Mouse (Mus musculus) testis, adult 2 months (tissue): ENCODE results near the gene Aldh1l1. TPM values are rescaled to one million over a fixed set of nuclear protein-coding genes. Genes with fewer than 3 reads are reported as not detected.
A peak's percentile ranks its signal among the peaks of the same experiment; 100 is the strongest.

ENCODE experiments used
- H3K27ac ChIP-seq: fragments of 200-500 bp; 2 replicates; pipeline ENCODE4 v1.5.1; 2012; ENCODE audit warnings: low read depth, low read length; ENCODE audit not compliant: control insufficient read depth, insufficient read depth
- H3K27me3 ChIP-seq: fragments of 200-500 bp; 2 replicates; pipeline ENCODE4 v1.6.1; 2012; ENCODE audit warnings: mild to moderate bottlenecking, low read length, moderate library complexity; ENCODE audit not compliant: control insufficient read depth, insufficient read depth
- H3K36me3 ChIP-seq: fragments of 200-500 bp; 2 replicates; pipeline ENCODE4 v1.6.1; 2012; ENCODE audit warnings: mild to moderate bottlenecking, low read length; ENCODE audit not compliant: control insufficient read depth, insufficient read depth
- H3K4me1 ChIP-seq: fragments of 200-500 bp; 2 replicates; pipeline ENCODE4 v1.6.1; 2012; ENCODE audit warnings: low read length; ENCODE audit not compliant: control insufficient read depth, insufficient read depth
- H3K4me3 ChIP-seq: fragments of 200-500 bp; 2 replicates; pipeline ENCODE4 v1.5.1; 2012; ENCODE audit warnings: low read depth, mild to moderate bottlenecking, low read length, moderate library complexity, mixed read lengths; ENCODE audit not compliant: control insufficient read depth
- CTCF ChIP-seq: fragments of 200-500 bp; IDR thresholded peaks from 2 replicates; pipeline ENCODE4 v1.5.1; 2012; ENCODE audit warnings: low read depth, mild to moderate bottlenecking, inconsistent platforms, low read length, moderate library complexity; ENCODE audit not compliant: control insufficient read depth, insufficient read depth, insufficient replicate concordance
- POLR2A ChIP-seq: fragments of 200-500 bp; IDR thresholded peaks from 2 replicates; pipeline ENCODE4 v1.6.1; 2012; ENCODE audit warnings: low read depth, mild to moderate bottlenecking, inconsistent platforms, low read length, moderate library complexity; ENCODE audit not compliant: control insufficient read depth
- polyA plus RNA-seq: library from polyadenylated mRNA; depleted of rRNA; stranded (reverse); fragments of >200 nt; gene quantifications from 2 replicates; pipeline ENCODE4 v1.2.3, GENCODE M21; 2012

Gene Aldh1l1
- polyA plus RNA-seq, 1 experiment, result 9.6 TPM

GRCm38 (mm10) chr6:90508197-90508624 is 22.0 kb downstream of the Aldh1l1 start:
- peak overlapping the region; percentile 62 for H3K27ac ChIP-seq

DNA sequence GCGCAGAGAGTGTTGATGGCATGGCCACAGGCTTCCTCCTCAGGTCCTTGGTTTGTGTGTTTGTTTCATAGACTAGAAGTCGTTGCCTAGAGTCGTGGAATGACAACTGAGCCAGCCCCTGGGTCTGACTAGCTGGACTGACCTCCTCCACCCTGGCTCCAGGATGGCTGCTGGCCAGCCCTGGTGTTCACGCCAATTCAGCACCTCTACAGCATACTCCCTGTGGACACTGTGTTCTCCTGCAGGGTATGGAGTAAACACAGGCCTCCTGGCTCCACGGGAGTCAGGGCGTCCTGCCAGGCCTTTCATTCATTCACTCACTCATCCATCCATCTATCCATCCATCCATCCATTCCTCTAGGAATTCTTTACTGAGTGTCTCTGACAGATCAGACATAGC is 22.9 kb downstream of the Aldh1l1 start:
- Histone ChIP-seq H3K27ac (peak overlapping the region; percentile 30; the same call in 1 of the 2 replicates), H3K36me3 (no peaks in the 10 kb centered on the region), H3K4me3 (no peak overlapping the region), H3K4me1 (peaks cover 6% of the 10 kb centered on the region), H3K27me3 (no peaks in the 10 kb centered on the region)
- no peak for TF ChIP-seq POLR2A
- TF ChIP-seq CTCF, result no peak

More at GRCm38 (mm10) chr6:90508197-90508624, 22.0 kb downstream of the Aldh1l1 start:
- TF ChIP-seq CTCF (no peak), POLR2A (no peak)
- no peaks in the 10 kb centered on the region for H3K36me3 ChIP-seq
- no peak overlapping the region for H3K4me3 ChIP-seq
- H3K4me1 ChIP-seq, result peaks cover 6% of the 10 kb centered on the region
- no peaks in the 10 kb centered on the region for H3K27me3 ChIP-seq

- H3K27ac ChIP-seq, result no peak overlapping the region
- peaks cover 6% of the 10 kb centered on the region for H3K4me1 ChIP-seq
- H3K4me3 ChIP-seq, result no peak overlapping the region
- H3K36me3 ChIP-seq, result no peaks in the 10 kb centered on the region
- H3K27me3 ChIP-seq, result no peaks in the 10 kb centered on the region
- no peak for TF ChIP-seq CTCF
- no peak for TF ChIP-seq POLR2A
These were observed 26.2 kb downstream of the Aldh1l1 start for GRCm38 (mm10) chr6:90512416-90512815.

DNA sequence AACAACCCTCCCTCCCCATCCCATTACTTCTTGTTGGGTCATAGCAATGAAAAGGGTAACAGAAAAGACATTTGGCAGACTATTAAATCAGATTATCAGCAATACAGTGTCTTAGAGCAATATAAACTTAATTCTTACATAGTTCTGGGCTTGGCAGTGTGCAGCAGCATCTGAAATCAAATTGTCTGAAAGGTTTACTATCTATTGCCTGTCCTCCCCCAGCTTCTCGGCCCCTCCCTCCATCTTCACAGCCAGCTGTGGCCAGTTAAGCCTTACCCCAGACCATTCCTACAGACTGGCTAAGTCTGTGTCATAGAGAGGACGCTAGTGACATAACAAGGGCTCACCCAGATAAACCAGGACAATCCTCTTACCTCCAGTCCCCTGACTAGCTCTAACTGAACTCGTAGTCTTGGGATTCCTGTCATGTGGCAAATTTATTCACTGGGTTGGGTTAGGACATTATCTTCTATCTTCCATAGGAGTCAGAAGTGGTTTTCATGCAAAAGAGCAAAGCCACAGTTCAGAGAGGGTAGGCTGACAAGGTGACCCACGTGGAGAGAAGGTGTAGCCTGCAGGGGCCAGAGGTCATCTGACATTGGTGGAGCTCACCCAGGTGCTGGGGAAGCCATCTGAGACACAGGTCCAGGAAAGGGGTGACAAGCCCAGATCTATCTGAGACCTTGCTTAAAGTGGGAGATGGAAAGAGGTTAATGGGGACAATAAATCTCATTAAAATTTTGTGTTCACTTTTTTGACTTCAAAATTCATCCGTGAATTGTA is 27.0 kb downstream of the Aldh1l1 start:
- H3K27ac ChIP-seq, result no peak overlapping the region
- no peak overlapping the region for H3K4me3 ChIP-seq
- no peak for TF ChIP-seq CTCF
- no peak for TF ChIP-seq POLR2A
- H3K4me1 ChIP-seq, result peaks cover 3% of the 10 kb centered on the region; the same call in 1 of the 2 replicates
- no peaks in the 10 kb centered on the region for H3K36me3 ChIP-seq
- H3K27me3 ChIP-seq, result no peaks in the 10 kb centered on the region

DNA sequence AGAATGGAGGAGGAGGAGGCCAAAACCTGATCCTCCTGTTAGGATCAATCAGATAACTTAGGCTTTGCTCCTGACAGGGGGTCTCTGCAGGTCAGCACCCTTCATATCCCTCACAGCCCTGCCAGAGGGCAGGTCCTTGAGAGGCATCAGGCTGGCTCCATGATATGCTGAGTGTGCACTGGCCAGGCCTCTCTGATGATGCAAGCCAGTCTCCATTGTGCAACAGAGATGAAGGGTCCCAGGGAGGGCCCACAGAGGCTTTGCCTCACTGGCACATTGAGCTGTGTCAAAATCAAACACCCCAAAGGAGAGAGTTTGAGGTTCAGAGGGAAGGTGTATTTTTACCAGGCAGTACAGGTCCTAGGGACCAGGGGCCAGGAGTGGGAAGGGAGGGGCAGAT is 28.1 kb downstream of the Aldh1l1 start:
- Histone ChIP-seq H3K36me3 (no peaks in the 10 kb centered on the region), H3K4me1 (no peaks in the 10 kb centered on the region), H3K27me3 (no peaks in the 10 kb centered on the region), H3K27ac (no peak overlapping the region), H3K4me3 (no peak overlapping the region)
- TF ChIP-seq POLR2A, result no peak
- no peak for TF ChIP-seq CTCF

GRCm38 (mm10) chr6:90514883-90515405 is 28.7 kb downstream of the Aldh1l1 start:
- H3K4me3 ChIP-seq, result no peak overlapping the region
- TF ChIP-seq CTCF, result peak; percentile 77
- TF ChIP-seq POLR2A, result no peak
- H3K4me1 ChIP-seq, result no peaks in the 10 kb centered on the region
- H3K36me3 ChIP-seq, result no peaks in the 10 kb centered on the region
- no peak overlapping the region for H3K27ac ChIP-seq
- no peaks in the 10 kb centered on the region for H3K27me3 ChIP-seq

DNA sequence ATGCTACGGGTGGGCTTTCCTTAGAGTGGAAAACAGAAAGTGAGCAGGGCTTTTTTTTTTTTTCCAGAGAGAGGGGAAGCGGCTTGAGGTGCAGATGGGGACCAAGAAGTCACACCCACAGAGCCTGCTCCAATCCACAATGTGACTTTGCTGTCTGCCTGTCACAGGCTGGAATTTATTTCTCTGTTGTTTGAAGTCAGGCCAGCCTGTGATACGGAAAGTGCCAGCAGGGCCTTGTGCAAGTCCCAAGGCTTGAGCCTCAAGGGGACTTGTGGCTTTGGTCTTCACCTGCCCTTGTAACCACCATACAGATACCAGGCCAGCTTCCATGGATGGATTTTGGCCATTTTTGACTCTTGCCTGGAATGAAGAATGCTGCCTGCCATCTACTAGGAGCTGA is 32.7 kb downstream of the Aldh1l1 start:
- TF ChIP-seq POLR2A (no peak), CTCF (no peak)
- Histone ChIP-seq H3K36me3 (no peaks in the 10 kb centered on the region), H3K27ac (no peak overlapping the region), H3K27me3 (no peaks in the 10 kb centered on the region), H3K4me1 (no peaks in the 10 kb centered on the region), H3K4me3 (no peak overlapping the region)
